In the genomic region with DNA sequence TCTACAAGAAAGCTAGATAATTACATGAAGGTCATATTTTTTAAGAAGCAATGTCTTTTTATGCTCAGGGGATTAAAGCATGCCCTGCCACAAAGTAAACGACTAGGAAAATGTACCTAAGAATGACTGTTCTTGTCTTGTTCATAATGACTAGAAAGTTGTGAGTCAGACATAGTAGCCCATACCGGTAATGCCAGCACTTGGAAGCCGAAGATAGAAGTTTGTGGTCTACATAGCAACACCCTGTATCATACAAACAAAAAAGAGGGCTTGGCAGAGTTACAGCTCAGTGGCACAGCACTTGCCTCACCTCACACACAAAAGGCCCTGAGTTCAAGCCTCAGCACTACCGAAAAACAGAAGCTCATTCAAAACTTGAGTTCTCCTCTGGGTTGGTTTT, we compare ENCODE assay signal across 18 mouse cellular contexts.
"Had no signal": no experiment of that assay in that cellular context is flagged by ENCODE, and none has a peak within 500 bp of the region (broad histone marks: within the 10 kb centered on the region; RNA-seq: fewer than 3 reads in every experiment).

No protein-coding gene starts in this region.

- H3K27ac ChIP-seq: midbrain, embryonic 10.5 days; midbrain, embryonic 12.5 days; neural tube, embryonic 13.5 days; neural tube, embryonic 15.5 days; stomach, embryonic 15.5 days; stomach, postnatal 0 days had no signal

- H3K4me3 ChIP-seq: midbrain, embryonic 10.5 days; midbrain, embryonic 12.5 days; myocyte; neural tube, embryonic 13.5 days; neural tube, embryonic 15.5 days; stomach, embryonic 15.5 days had no signal

- H3K27me3 ChIP-seq: midbrain, embryonic 12.5 days; neural tube, embryonic 13.5 days; neural tube, embryonic 15.5 days; stomach, embryonic 15.5 days had no signal

- H3K4me1 ChIP-seq: midbrain, embryonic 10.5 days; midbrain, embryonic 12.5 days; neural tube, embryonic 13.5 days; neural tube, embryonic 15.5 days; stomach, embryonic 15.5 days had no signal

- DNase-seq: lung, adult 18-20 months; lung, embryonic 14.5 days; lung, postnatal 10 days; lung, postnatal 4 days; midbrain, embryonic 14.5 days; retina, postnatal 1 day; right cerebral cortex, adult 18-20 months; right cerebral cortex, postnatal 25 days; thymus, adult 2 months; thymus, postnatal 25 days; thymus, postnatal 4 days had no signal

- H3K36me3 ChIP-seq: stomach, embryonic 15.5 days had no signal

- H3K9ac ChIP-seq: lung, embryonic 14.5 days; midbrain, embryonic 12.5 days; neural tube, embryonic 13.5 days; neural tube, embryonic 15.5 days; stomach, embryonic 15.5 days had no signal
